Mouse (Mus musculus) heart, adult 18-20 months (tissue): Measurements from ENCODE around the gene Brd1. TPM values are rescaled to one million over a fixed set of nuclear protein-coding genes. Genes with fewer than 3 reads are reported as not detected.
"Not testable (repeated sequence)": the region's sequence is repeated elsewhere in the genome, so short reads cannot be mapped to it uniquely, and the experiment has no call there.

Experiments
- DNase-seq, 2 experiments: peaks; one replicate each; pipeline ENCODE4 v3.0.0; 2021 to 2022; ENCODE audit warnings: mixed read lengths in 1 of 2
- total RNA-seq, 2 experiments: library from RNA; stranded (reverse); gene quantifications; 2 replicates each; pipeline ENCODE4 v1.2.3; 2021

The Brd1 gene
- total RNA-seq, 2 experiments from 2014 or later, result 26.6 to 29.7 TPM

DNA sequence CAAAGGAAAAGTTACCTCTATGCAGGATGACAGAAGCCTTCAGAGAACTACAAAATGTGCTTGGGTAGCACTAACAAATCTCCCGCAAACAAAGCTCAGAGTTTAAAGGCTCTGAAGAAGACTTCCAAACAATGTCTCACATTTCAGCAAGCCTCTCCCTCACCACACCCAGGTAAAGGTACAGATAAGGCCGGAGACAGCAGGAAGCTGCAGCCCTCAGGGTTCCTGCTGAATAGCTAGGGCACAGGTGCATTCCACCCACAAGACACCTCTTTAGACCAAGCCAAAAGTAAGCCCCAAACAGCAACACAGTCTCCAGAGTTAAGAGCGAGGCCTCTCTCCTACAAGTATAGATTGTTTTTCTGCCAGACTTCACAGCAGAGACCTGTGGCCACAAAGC lies 3.3 kb downstream of the Brd1 start:
- DNase-seq, result no peak

DNA sequence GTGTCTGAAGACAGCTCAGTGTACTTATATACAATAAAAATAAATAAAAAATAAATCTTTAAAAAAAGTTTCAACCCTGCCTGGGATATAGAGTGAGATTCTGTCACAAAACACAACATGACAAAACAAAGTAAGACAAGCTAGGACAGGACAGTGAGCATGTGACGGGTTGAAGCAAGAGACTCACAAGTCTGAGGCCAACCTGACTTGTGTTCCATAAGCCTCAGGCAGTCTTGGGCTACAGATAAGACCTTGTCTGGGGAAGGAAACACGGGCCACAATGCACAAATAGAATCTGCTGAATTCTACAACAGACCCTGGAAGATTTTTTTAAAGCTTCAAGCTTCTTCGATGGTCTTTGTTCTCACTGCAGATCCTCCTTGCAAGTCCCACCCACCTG lies 6.8 kb downstream of the Brd1 start:
- no peak for DNase-seq

- DNase-seq, result no peak
These were observed 9.0 kb downstream of the Brd1 start for GRCm38 (mm10) chr15:88725036-88725435.

DNA sequence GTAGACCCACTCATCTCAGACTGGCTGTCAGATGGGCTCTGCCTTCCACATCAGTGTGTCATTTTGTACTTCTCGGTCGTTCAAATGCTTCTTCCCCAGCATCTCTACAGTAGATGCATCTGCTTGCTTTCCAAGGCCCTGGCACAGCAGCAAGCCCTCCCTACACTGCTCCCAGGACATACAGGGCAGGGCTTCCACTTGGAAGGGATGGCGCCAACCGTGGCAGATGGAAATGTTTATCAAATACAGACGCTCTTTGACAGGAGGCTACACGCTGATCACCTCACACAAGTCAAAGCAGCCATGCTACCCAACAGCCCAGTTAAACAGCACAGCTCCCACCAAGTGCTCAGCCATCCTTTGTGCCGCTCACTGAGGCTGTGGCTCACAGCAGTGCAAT lies 9.7 kb downstream of the Brd1 start:
- DNase-seq, result no peak

GRCm38 (mm10) chr15:88723205-88723604 lies 10.8 kb downstream of the Brd1 start:
- DNase-seq, result no peak

GRCm38 (mm10) chr15:88717239-88717638 lies 16.8 kb downstream of the Brd1 start:
- no peak for DNase-seq

DNA sequence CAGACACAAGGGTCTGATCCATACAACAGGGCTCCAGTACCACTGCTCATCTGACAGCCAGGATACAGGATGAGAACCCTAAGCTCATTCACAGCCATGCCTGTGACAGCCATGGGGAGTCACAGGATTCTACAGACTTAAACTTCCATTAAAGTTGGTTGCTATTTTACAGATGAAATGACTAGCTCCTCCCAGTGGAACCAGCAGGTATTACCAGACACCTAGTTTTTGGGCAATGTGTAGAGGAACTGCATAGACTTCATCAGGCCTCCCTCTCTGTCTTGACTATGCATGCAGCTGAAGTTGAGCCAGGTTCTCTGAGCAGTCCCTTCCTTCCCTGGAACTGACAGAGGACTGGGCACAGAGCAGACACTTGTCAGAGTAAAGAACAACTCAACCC lies 17.7 kb downstream of the Brd1 start:
- peak in 1 of 2 experiments; percentile 44 for DNase-seq

DNA sequence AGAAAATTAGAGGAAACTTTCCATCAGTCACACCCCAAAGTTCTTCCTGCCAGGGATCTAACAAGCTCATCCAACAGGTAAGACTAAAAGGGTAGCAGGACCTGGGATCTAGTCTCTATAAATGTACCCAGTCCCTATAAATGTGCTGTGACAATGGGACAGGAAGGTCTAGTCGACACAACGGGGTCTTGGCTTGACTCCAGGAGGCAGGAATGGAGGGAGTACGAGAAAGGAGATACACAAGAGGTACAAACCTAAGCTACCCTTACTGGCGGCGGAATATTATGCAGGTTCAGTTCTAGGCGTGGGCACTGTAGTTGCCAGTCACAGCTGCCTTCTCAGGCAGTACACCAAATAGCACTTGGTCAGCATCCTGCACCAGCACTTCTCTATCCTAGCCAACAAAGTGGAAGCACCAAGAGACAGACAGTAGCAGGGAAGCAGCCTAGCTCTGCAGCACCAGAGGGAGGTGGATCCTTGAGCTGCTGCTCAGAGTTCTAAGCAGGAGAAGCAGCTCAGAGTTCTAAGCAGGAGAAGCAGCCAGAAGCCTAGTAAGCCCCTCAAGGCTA lies 19.9 kb downstream of the Brd1 start:
- DNase-seq, result no peak

DNA sequence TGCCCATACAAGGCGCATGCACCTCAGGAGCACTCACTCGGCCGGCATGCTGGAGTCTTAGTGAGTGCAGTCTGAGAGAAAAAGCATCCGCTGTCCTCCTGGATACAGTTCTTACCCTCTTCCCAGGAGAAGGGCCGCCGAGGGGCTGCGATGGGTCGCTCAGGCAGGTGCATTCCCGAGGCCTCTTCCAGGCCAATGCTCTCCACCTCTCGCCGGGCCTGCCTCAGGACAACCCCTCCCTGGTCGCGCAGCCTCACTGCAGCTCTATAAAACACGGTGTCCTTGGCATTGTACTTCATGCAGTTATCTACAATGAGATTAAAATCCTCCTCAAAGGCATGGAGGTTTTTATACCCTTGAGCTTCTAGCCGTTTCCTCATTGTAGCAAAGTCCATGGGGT lies 21.5 kb downstream of the Brd1 start:
- DNase-seq, result no peak

DNA sequence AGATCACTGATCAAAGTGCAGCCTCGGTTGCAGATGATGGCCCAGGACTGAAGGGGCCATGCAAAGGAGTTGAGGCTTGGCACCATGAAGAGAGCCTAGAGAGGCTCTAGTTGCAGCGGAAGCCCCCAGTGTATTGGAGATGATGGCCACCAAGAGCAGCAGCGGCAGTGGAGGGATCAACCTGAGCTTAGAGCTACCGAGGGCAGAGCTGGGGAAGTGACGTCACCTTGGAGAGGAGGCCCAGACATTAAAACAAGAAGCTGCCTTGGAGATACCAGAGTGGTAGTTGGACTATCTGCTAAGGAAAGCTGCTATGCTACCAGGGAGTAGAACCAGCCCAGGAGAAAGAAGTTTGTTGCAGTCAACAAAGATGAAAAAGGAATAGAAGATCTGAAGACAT lies 24.2 kb downstream of the Brd1 start:
- no peak for DNase-seq

DNA sequence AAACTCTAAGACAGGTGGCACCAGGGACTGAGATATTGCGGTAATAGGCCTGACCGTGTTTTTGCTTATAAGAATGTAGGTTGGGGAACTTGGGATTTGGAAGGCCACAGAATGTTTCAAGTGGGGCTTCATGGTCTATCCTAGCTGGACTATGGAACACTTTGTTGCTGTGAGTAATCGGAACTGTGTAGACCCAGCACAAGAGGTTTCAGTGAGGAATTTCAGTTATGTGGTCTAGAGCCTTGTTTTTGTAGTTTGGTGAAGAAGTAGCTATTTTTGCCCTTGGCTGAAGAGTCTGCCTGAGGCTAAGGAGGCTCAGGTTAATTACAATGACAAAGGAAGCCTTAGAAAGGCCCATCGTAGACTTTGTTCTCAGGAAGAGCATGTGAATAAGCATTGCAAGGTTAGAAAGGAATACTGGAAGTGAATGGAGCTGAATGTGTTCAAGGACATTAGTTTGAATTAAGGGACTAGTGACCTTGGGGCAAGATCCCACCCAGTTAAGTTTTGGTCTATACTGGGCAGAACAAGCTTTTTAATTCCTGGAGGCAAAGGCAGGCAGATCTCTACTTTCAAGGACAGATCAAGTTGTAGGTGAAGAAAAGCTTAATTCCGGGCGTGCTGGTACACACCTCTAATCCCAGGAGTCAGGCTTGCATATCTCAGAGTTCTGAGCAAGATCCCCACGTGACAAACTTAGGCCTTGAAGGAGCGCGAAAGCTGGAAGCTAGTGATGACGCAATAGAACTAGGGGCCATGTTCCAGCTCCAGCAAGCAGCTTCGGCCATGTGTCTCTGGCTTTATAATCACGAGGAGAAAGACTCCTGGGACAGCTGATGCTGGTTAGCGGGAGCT lies 25.1 kb downstream of the Brd1 start:
- no peak for DNase-seq

DNA sequence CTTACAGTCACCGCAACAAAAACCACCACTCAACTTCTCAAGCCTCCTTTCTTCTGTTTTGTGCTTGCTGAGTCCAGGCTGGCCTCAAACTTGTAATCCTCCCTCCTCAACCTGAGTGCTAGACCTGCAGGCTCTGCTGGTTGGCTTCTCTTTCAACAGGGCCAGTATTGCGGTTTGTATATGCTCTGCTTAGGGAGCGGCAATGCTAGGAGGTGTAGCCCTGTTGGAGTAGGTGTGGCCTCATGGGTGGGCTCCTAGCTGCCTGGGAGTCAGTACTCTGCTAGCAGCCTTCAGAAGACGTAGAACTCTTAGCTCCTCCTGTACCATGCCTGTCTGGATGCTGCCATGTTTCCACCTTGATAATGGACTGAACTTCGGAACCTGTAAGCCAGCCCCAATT lies 25.8 kb downstream of the Brd1 start:
- no peak for DNase-seq

DNA sequence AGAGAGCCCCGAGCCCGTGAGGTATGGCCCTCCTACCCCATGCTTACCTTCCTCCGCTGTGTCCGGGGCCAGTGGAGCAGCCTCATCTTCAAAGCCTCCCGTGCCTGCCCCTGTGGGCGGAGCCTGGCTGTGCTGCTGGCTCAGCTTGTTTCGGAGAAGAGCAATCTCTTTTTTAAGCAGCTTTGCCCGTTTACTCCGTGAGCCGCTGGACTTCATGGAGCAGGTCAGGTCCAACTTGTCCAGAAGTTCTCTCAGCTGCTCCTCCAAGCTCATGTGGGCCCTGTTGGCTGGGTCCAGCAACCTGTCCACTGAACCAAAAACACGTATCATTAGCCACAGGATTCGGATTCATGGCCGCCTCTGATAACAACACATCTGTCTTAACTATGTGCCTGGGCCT lies 27.0 kb downstream of the Brd1 start:
- not testable (repeated sequence) for DNase-seq

DNA sequence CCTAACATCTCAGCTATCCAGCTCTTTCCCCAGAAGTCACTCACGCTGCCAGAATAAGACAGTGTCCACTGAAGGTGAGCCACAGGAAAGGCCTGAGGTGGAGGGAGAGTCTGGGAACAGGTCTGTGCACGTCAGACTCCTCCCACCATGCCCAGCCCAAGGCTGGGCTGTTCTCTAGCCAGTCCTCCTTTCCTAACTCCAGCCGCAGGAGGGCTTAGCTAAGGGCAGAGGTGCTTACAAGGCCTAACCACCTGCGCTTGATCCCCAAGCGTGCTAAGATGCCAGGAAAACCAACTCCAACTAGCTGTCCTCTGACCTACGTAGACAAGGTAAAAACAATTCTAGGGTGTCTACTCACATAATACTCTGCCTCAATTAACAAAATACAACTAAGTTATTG lies 27.7 kb downstream of the Brd1 start:
- DNase-seq, result no peak

DNA sequence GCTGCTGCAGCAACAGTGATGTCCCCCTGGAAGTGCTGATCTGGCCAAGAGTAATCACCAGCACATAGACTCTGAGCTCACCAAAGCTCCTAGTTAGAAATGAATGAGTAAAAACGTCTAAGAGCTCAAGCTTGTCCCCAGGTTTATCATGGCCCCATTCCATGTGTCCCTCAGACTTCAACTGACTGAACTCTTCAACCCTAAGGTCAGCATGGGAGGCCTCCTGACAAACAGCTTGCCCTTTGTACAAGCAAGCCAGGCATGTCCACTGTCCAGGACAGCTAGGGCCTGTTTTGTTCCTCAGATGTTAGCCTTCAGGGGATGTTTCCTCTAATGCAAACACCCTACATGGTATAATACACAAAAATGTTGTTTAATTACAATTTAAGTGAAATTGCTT lies 29.7 kb downstream of the Brd1 start:
- DNase-seq, result no peak

- peak; percentile 72 to 79 for DNase-seq
These were observed 31.5 kb downstream of the Brd1 start for GRCm38 (mm10) chr15:88702501-88702900.

DNA sequence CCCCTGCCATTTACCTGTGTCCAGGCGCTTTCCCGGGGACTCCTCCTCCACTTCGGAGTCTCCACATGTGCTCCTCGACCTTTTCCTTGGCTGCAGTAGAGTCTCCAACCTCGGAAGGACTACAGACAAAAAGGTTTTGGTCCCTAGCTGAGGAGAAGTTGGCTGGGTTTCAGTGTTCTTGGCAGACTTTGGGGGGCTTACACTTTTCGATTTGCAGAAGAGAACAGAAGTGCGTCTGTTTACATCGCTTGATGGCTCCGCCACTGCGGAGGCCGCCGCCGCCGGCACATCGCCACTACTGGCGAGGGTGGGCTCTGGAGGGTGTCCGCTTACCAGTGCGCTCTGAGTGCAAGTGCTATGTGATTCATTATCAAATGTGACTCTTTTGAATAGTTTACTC lies 33.3 kb downstream of the Brd1 start:
- DNase-seq, result no peak

DNA sequence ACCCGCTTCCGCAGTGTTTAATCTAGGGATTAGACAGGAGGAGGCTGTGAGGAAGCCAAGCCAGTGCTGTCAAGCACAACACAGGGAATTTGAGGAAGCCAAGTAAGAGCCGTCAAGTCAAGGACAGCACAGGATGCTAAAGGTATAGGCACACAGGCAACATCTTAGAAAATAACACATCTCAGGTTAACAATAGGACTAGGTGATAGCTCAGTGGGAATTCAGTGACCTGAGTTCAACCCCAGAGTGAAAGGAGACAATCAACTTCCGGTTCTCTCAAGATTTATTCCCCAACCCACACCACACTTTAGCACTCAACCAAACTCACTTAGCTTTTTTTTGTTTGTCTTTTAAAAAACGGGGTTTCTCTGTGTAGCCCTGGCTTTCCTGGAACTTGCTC lies 34.5 kb downstream of the Brd1 start:
- no peak for DNase-seq

- no peak for DNase-seq
These were observed 36.4 kb downstream of the Brd1 start for GRCm38 (mm10) chr15:88697586-88697985.

DNA sequence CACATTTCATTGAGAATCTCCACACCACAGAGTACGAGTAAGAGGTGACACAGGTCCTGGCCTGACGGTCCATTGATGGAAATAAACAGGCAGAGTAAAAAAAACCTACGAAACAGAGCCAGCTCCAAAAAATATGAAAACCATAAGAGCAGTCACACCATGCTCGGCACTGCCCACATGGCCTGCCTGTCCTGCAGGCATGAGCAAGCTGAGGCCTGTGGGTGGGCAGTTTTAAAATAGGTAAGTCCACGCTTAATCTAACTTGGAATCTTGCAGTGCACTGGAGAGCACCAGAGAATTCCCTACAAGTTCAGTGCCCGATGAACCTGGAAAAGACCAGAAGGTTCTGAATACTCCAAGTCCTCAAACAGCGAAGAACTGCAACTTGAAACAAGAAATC lies 38.0 kb downstream of the Brd1 start:
- DNase-seq, result no peak

- no peak for DNase-seq
These were observed 40.0 kb downstream of the Brd1 start for GRCm38 (mm10) chr15:88694033-88694432.

GRCm38 (mm10) chr15:88692720-88693119 lies 41.3 kb downstream of the Brd1 start:
- DNase-seq, result no peak

- no peak for DNase-seq
These were observed 42.9 kb downstream of the Brd1 start for GRCm38 (mm10) chr15:88691129-88691528.

DNA sequence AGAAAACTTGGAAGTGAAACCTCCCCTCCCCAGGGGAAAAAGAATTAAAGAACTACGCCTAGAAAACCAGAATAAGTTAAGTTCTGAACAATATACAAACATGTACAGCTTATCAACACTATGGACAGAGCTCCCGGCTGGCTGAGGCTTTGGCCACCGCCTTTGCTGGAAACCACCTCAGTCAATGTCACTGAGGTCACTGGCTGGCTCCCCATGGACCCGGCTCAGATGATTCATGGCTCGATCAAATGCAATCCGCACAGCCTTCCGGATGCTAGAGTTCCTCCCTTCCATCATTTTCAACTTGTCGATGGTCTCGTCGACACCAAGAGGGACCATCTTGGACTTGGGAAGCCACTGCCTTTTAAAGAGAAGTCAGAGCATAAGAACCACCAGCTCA lies 45.9 kb downstream of the Brd1 start:
- peak in 1 of 2 experiments; percentile 23 for DNase-seq
